In the genomic region with DNA sequence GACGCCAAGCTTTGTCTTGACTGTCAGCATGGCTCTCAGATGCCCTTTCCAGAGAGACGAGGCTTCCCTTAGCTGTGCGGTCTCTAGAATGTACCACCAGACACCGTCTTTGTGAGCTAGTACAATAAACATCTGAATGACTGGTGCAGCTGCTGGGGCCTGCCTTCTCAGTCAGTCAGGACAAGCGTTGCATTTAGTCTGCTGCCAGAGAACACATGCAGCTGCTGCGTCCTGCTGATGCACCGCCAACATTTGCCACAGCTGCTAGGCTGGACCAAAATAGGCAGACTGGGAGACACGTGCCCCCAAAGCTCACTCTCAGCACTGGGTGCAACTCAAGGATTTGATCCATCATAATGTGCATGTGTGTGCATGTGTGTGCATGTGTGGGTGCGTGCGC, we compare ENCODE assay signal across 9 mouse cellular contexts. TPM values are rescaled to one million over a fixed set of nuclear protein-coding genes. Genes with fewer than 3 reads are reported as not detected.
DNase-seq lines count a peak whose midpoint lies in the region; ATAC-seq lines count a peak whose summit lies in the region.
"Had no signal": no experiment of that assay in that cellular context is flagged by ENCODE, and none has a peak within 500 bp of the region (broad histone marks: within the 10 kb centered on the region; RNA-seq: fewer than 3 reads in every experiment).

No protein-coding gene starts in this region.

- no peaks in the 10 kb centered on the region for H3K9me3 ChIP-seq in forebrain, embryonic 16.5 days (ENCODE audit: control insufficient read depth, low read length)

- no peaks in the 10 kb centered on the region for H3K27me3 ChIP-seq in forebrain, embryonic 16.5 days (replicated peaks; ENCODE audit: control insufficient read depth, insufficient read depth, low read length)

- intact Hi-C loops in heart, postnatal 25 days (cut with DNase I), result no loop called here

- no peaks in the 10 kb centered on the region for H3K36me3 ChIP-seq in forebrain, embryonic 16.5 days (ENCODE audit: control insufficient read depth, insufficient read depth)

- no peak overlapping the region for H3K4me2 ChIP-seq in forebrain, embryonic 16.5 days (ENCODE audit: low read length)

- peak; percentile 96 for ATAC-seq in forebrain, embryonic 16.5 days
- no peak for ATAC-seq in CD4-positive, CD25-positive, alpha-beta regulatory T cell, adult 4 months

- H3K4me3 ChIP-seq in forebrain, embryonic 16.5 days (replicated peaks; ENCODE audit: low read length), result no peak overlapping the region

- H3K4me1 ChIP-seq in forebrain, embryonic 16.5 days (replicated peaks; ENCODE audit: control insufficient read depth, insufficient read depth, low read length), result peaks cover 3% of the 10 kb centered on the region; the same call in 1 of the 2 replicates

- H3K27ac ChIP-seq in forebrain, embryonic 16.5 days (ENCODE audit: low read length), result peak overlapping the region; percentile 63
- H3K27ac ChIP-seq: kidney, postnatal 0 days had no signal

- no peak overlapping the region for H3K9ac ChIP-seq in forebrain, embryonic 16.5 days (replicated peaks; ENCODE audit: low read depth, low read length)

- DNase-seq in cerebellum, adult 9-11 months, result peak; percentile 20
- DNase-seq in cerebellum, adult 11 months, result no peak
- peak; percentile 33 to 55 for DNase-seq in layer of hippocampus, adult 8-10 months (ENCODE audit: low spot score in 2 of 2)
- DNase-seq in lung, postnatal 4 days, result peak; percentile 10 to 59
- no peak for DNase-seq in heart, postnatal 25 days (ENCODE audit: low spot score)
- DNase-seq in urinary bladder, postnatal 36 days (ENCODE audit: low spot score in 2 of 2), result no peak

- WGBS in forebrain, embryonic 16.5 days, result 53% methylated on average over 10 of the region's 10 CpGs

RNA-seq across cellular contexts. Expression of gene Trmt5, which starts 44.5 kb away (rescaled TPM):
- 13.1 and 14.9 TPM in 2 replicates for polyA plus RNA-seq in forebrain, embryonic 16.5 days (2015; fragmentation: Nextera tagmentation; extraction: Ambion mirVana)
- 10 to 100 TPM; 11.2 to 14.4 (median 12.3) TPM for total RNA-seq in layer of hippocampus, adult 8-10 months (2022)
- polyA plus RNA-seq in CD4-positive, CD25-positive, alpha-beta regulatory T cell, adult 4 months (2017; shearing (Covaris generic)), result 10 to 100 TPM; 15.6 to 17.7 TPM
- 10 to 100 TPM; 40.0 to 46.7 TPM for total RNA-seq in heart, postnatal 25 days (2021)

RNA-seq across cellular contexts. Expression of gene Slc38a6, which starts 44.6 kb away (rescaled TPM):
- 7.9 and 9.6 TPM in 2 replicates for polyA plus RNA-seq in forebrain, embryonic 16.5 days (2015; fragmentation: Nextera tagmentation; extraction: Ambion mirVana)
- 10 to 100 TPM; 14.6 to 22.1 (median 19.2) TPM for total RNA-seq in layer of hippocampus, adult 8-10 months (2022)
- 1 to 10 TPM; 6.8 to 7.5 TPM for polyA plus RNA-seq in CD4-positive, CD25-positive, alpha-beta regulatory T cell, adult 4 months (2017; shearing (Covaris generic))
- 1 to 10 TPM; 5.2 to 5.5 TPM for total RNA-seq in heart, postnatal 25 days (2021)

Comparison
In these comparisons a context has a peak if more than half of its experiments do, and no peak if none do; other contexts are left out.
1. DNase-seq: peak in cerebellum, adult 9-11 months (single experiment), layer of hippocampus, adult 8-10 months (2 of 2) and lung, postnatal 4 days (2 of 2); none in cerebellum, adult 11 months (single experiment), heart, postnatal 25 days (single experiment) and urinary bladder, postnatal 36 days (0 of 2).